Mouse (Mus musculus) left cerebral cortex, postnatal 4 days (tissue): ENCODE results near the gene Dab2. TPM values are rescaled to one million over a fixed set of nuclear protein-coding genes. Genes with fewer than 3 reads are reported as not detected.

Experiments used
- DNase-seq: peaks from one replicate; pipeline ENCODE4 v3.0.0-alpha.2; 2022
- intact Hi-C: fragments of 180-260 bp; cut with DNase I; formaldehyde crosslinking; loops from one replicate; pipeline ENCODE4 v1.15.1; 2025
- total RNA-seq, 2 experiments: library from RNA; stranded (reverse); gene quantifications; 2 replicates each; pipeline ENCODE4 v1.2.3; 2021

Gene Dab2
- total RNA-seq, 2 experiments from 2014 or later: 35.6 to 37.3 TPM

- DNase-seq: no peak
Measured at GRCm38 (mm10) chr15:6323577-6323976, 24.0 kb downstream of the Dab2 start.

GRCm38 (mm10) chr15:6325443-6325842 is 25.9 kb downstream of the Dab2 start:
- DNase-seq: no peak
- intact Hi-C loops: no loop called here

More at GRCm38 (mm10) chr15:6323577-6323976, 24.0 kb downstream of the Dab2 start:
- intact Hi-C loops: no loop called here

GRCm38 (mm10) chr15:6326011-6326410 is 26.4 kb downstream of the Dab2 start:
- no peak for DNase-seq
- intact Hi-C loops: no loop called here

- intact Hi-C loops: no loop called here
- DNase-seq: no peak
Measured at GRCm38 (mm10) chr15:6331380-6331779, 31.8 kb downstream of the Dab2 start.

- intact Hi-C loops: no loop called here
- no peak for DNase-seq
Measured at GRCm38 (mm10) chr15:6334664-6335206, 35.1 kb downstream of the Dab2 start.

GRCm38 (mm10) chr15:6339767-6340166 is 40.2 kb downstream of the Dab2 start:
- intact Hi-C loops: no loop called here
- no peak for DNase-seq

- intact Hi-C loops: no loop called here
- DNase-seq: no peak
Measured at GRCm38 (mm10) chr15:6340347-6340746, 40.8 kb downstream of the Dab2 start.

GRCm38 (mm10) chr15:6341427-6341826 is 41.8 kb downstream of the Dab2 start:
- intact Hi-C loops: no loop called here
- no peak for DNase-seq

GRCm38 (mm10) chr15:6353901-6354300 is 54.3 kb downstream of the Dab2 start:
- no peak for DNase-seq
- intact Hi-C loops: no loop called here

GRCm38 (mm10) chr15:6359859-6360258 is 60.3 kb downstream of the Dab2 start:
- intact Hi-C loops: no loop called here
- no peak for DNase-seq

- intact Hi-C loops: no loop called here
- no peak for DNase-seq
Measured at GRCm38 (mm10) chr15:6369974-6370373, 70.4 kb downstream of the Dab2 start.

- no peak for DNase-seq
- intact Hi-C loops: no loop called here
Measured at GRCm38 (mm10) chr15:6371486-6371885, 71.9 kb downstream of the Dab2 start.

GRCm38 (mm10) chr15:6375016-6375415 is 75.4 kb downstream of the Dab2 start:
- intact Hi-C loops: no loop called here
- DNase-seq: no peak

- intact Hi-C loops: no loop called here
- no peak for DNase-seq
Measured at GRCm38 (mm10) chr15:6376001-6376400, 76.4 kb downstream of the Dab2 start.

GRCm38 (mm10) chr15:6376785-6377184 is 77.2 kb downstream of the Dab2 start:
- no peak for DNase-seq
- intact Hi-C loops: no loop called here

- no peak for DNase-seq
- intact Hi-C loops: loop anchor here (10.0 kb wide), 1 partner anchor 191 kb away; no protein-coding TSS in a partner anchor
Measured at GRCm38 (mm10) chr15:6384027-6384426, 84.4 kb downstream of the Dab2 start.

GRCm38 (mm10) chr15:6385241-6385640 is 85.7 kb downstream of the Dab2 start:
- intact Hi-C loops: loop anchor here (10.0 kb wide), 1 partner anchor 190 kb away; no protein-coding TSS in a partner anchor
- DNase-seq: no peak

GRCm38 (mm10) chr15:6386159-6386951 is 86.8 kb downstream of the Dab2 start:
- intact Hi-C loops: loop anchor here (10.0 kb wide), 1 partner anchor 188 kb away; no protein-coding TSS in a partner anchor
- DNase-seq: peak; percentile 72

GRCm38 (mm10) chr15:6386961-6387728 is 87.6 kb downstream of the Dab2 start:
- no peak for DNase-seq
- intact Hi-C loops: loop anchor here (10.0 kb wide), 1 partner anchor 188 kb away; no protein-coding TSS in a partner anchor

GRCm38 (mm10) chr15:6387729-6388070 is 88.1 kb downstream of the Dab2 start:
- intact Hi-C loops: loop anchor here (10.0 kb wide), 1 partner anchor 187 kb away; no protein-coding TSS in a partner anchor
- DNase-seq: no peak

GRCm38 (mm10) chr15:6388146-6388545 is 88.6 kb downstream of the Dab2 start:
- no peak for DNase-seq
- intact Hi-C loops: loop anchor here (10.0 kb wide), 1 partner anchor 187 kb away; no protein-coding TSS in a partner anchor
